In genomic region chr12:115121259-115121658, GRCm38 (mm10) we compare ENCODE assay signal across 27 mouse cellular contexts.
A peak's percentile ranks its signal among the peaks of the same experiment; 100 is the strongest.
DNase-seq lines count a peak whose midpoint lies in the region; ATAC-seq and TF ChIP-seq lines count a peak whose summit lies in the region.
"Had no signal": no experiment of that assay in that cellular context is flagged by ENCODE, and none has a peak within 500 bp of the region (broad histone marks: within the 10 kb centered on the region; RNA-seq: fewer than 3 reads in every experiment).

No protein-coding gene starts in this region.

- TF ChIP-seq POLR2A in bone marrow, adult 2 months (IDR thresholded peaks at IDR 0.05; ENCODE audit: borderline replicate concordance, control insufficient read depth, low read depth, low read length) = no peak

- no peak overlapping the region for H3K4me2 ChIP-seq in midbrain, embryonic 11.5 days
- H3K4me2 ChIP-seq: forebrain, embryonic 13.5 days; heart, embryonic 15.5 days; intestine, embryonic 15.5 days; liver, embryonic 15.5 days; lung, embryonic 15.5 days had no signal

- H3K27me3 ChIP-seq in midbrain, embryonic 11.5 days (ENCODE audit: control insufficient read depth, insufficient read depth, low read length) = no peaks in the 10 kb centered on the region
- H3K27me3 ChIP-seq: forebrain, embryonic 13.5 days; heart, embryonic 15.5 days; intestine, embryonic 15.5 days; liver, embryonic 15.5 days; lung, embryonic 15.5 days; Patski had no signal

- WGBS in bone marrow, adult 2 months = 31% methylated on average over 1 of the region's 1 CpGs
- WGBS in midbrain, embryonic 11.5 days = 65% methylated on average over 1 of the region's 1 CpGs

- H3K36me3 ChIP-seq in midbrain, embryonic 11.5 days (ENCODE audit: control insufficient read depth, insufficient read depth, low read length) = no peaks in the 10 kb centered on the region
- H3K36me3 ChIP-seq: heart, embryonic 10.5 days; heart, embryonic 15.5 days; intestine, embryonic 15.5 days; liver, embryonic 15.5 days; lung, embryonic 15.5 days had no signal

- H3K27ac ChIP-seq in bone marrow, adult 2 months (ENCODE audit: control insufficient read depth, insufficient read depth, low read depth, low read length, poor library complexity) = no peak overlapping the region
- no peak overlapping the region for H3K27ac ChIP-seq in midbrain, embryonic 11.5 days (ENCODE audit: low read depth, low read length)
- H3K27ac ChIP-seq: forebrain, embryonic 13.5 days; heart, embryonic 10.5 days; heart, embryonic 15.5 days; intestine, embryonic 15.5 days; layer of hippocampus, adult 2 months; liver, embryonic 15.5 days; lung, embryonic 15.5 days had no signal

- H3K9me3 ChIP-seq in midbrain, embryonic 11.5 days (ENCODE audit: control insufficient read depth, low read length) = peaks cover 4% of the 10 kb centered on the region; the same call in 1 of the 2 replicates
- H3K9me3 ChIP-seq: heart, embryonic 15.5 days; intestine, embryonic 15.5 days; liver, embryonic 15.5 days; lung, embryonic 15.5 days had no signal

- H3K4me1 ChIP-seq in bone marrow, adult 2 months (ENCODE audit: control insufficient read depth, insufficient read depth, low read length) = no peaks in the 10 kb centered on the region
- H3K4me1 ChIP-seq in midbrain, embryonic 11.5 days (ENCODE audit: control insufficient read depth, insufficient read depth, low read length) = no peaks in the 10 kb centered on the region
- H3K4me1 ChIP-seq: forebrain, embryonic 13.5 days; heart, embryonic 10.5 days; heart, embryonic 15.5 days; intestine, embryonic 15.5 days; liver, embryonic 15.5 days; lung, embryonic 15.5 days had no signal

- H3K9ac ChIP-seq in midbrain, embryonic 11.5 days (ENCODE audit: low read length) = no peak overlapping the region
- H3K9ac ChIP-seq: forebrain, embryonic 13.5 days; heart, embryonic 15.5 days; intestine, embryonic 15.5 days; liver, embryonic 15.5 days; lung, embryonic 15.5 days had no signal

- TF ChIP-seq CTCF in bone marrow, adult 2 months (IDR thresholded peaks at IDR 0.05; ENCODE audit: control insufficient read depth, insufficient read depth, low read length) = peak; percentile 47

- H3K4me3 ChIP-seq in bone marrow, adult 2 months (replicated peaks; ENCODE audit: control insufficient read depth, low read depth, low read length) = no peak overlapping the region
- H3K4me3 ChIP-seq in midbrain, embryonic 11.5 days (ENCODE audit: low read depth, low read length) = no peak overlapping the region
- H3K4me3 ChIP-seq: forebrain, embryonic 13.5 days; heart, embryonic 10.5 days; heart, embryonic 15.5 days; intestine, embryonic 15.5 days; layer of hippocampus, adult 2 months; liver, embryonic 15.5 days; lung, embryonic 15.5 days had no signal

- ATAC-seq in megakaryocyte, adult 5-6 weeks (ENCODE audit: poor library complexity, severe bottlenecking) = peak; percentile 72
- ATAC-seq in midbrain, embryonic 11.5 days (ENCODE audit: low FRiP score) = no peak
- ATAC-seq: forebrain, embryonic 13.5 days; hindbrain, embryonic 16.5 days; intestine, embryonic 15.5 days; Patski had no signal

- DNase-seq in thymus, postnatal 14 days = peak; percentile 4
- DNase-seq in thymus, postnatal 10 days (ENCODE audit: low spot score in 2 of 2) = no peak
- peak; percentile 13 for DNase-seq in thymus, postnatal 4 days
- DNase-seq in midbrain, embryonic 11.5 days (ENCODE audit: low spot score, missing footprints) = no peak
- no peak for DNase-seq in layer of hippocampus, postnatal 14 days (ENCODE audit: low spot score in 2 of 2)
- DNase-seq: adrenal gland, postnatal 14 days; cerebellum, adult 18-20 months; cerebellum, postnatal 25 days; gastrocnemius, postnatal 10 days; heart, adult 11 months; kidney, adult 2 months; kidney, postnatal 36 days; liver; midbrain, embryonic 14.5 days; right cerebral cortex, adult 18-20 months; right cerebral cortex, postnatal 4 days had no signal

Comparison
In these comparisons a context has a peak if more than half of its experiments do, and no peak if none do; other contexts are left out.
1. DNase-seq: peak in thymus, postnatal 14 days (single experiment) and thymus, postnatal 4 days (single experiment); none in thymus, postnatal 10 days (0 of 2), midbrain, embryonic 11.5 days (single experiment) and layer of hippocampus, postnatal 14 days (0 of 2).